Mouse (Mus musculus): ENCODE data around the gene Ccdc90b. TPM values are rescaled to one million over a fixed set of nuclear protein-coding genes. Genes with fewer than 3 reads are reported as not detected.

Ccdc90b gene
- total and polyA plus RNA-seq, 3 experiments = not detected

GRCm38 (mm10) chr7:92590842-92591241, 29.9 kb downstream of the Ccdc90b start:
- Histone ChIP-seq H3K4me1 (ENCODE audit: control insufficient read depth in 1 of 2, insufficient read depth in 2 of 2, low read length in 2 of 2) (no peaks in the 10 kb centered on the region), H3K36me3 (ENCODE audit: control insufficient read depth in 1 of 2, insufficient read depth in 2 of 2, low read length in 2 of 2) (no peaks in the 10 kb centered on the region), H3K27ac (ENCODE audit: control insufficient read depth, low read depth, low read length) (no peak overlapping the region), H3K9me3 (replicated peaks; ENCODE audit: insufficient read depth, low read length) (no peaks in the 10 kb centered on the region), H3K4me3 (ENCODE audit: control insufficient read depth in 1 of 2, insufficient read depth in 1 of 2, low read depth in 2 of 2, low read length in 2 of 2) (no peak overlapping the region), H3K79me2 (ENCODE audit: control insufficient read depth, insufficient read depth, low read length, poor library complexity) (no peaks in the 10 kb centered on the region), H3K9ac (ENCODE audit: control insufficient read depth, low read depth, low read length, poor library complexity, severe bottlenecking) (no peak overlapping the region), H3K27me3 (ENCODE audit: control insufficient read depth in 1 of 2, insufficient read depth in 2 of 2, low read length in 2 of 2) (no peaks in the 10 kb centered on the region)
- no peak for DNase-seq (ENCODE audit: low read depth, low spot score)
- TF ChIP-seq JUND (IDR thresholded peaks at IDR 0.05; ENCODE audit: low read depth, low read length) (no peak), MYC (IDR thresholded peaks at IDR 0.05; ENCODE audit: low read depth, low read length) (no peak), POLR2AphosphoS5 (IDR thresholded peaks at IDR 0.05; ENCODE audit: borderline replicate concordance, low read depth, low read length) (no peak), BHLHE40 (IDR thresholded peaks at IDR 0.05; ENCODE audit: borderline replicate concordance, low read depth, low read length) (no peak), GATA1 (IDR thresholded peaks at IDR 0.05; ENCODE audit: low read depth, low read length) (no peak), TCF12 (IDR thresholded peaks at IDR 0.05; ENCODE audit: low read depth, low read length) (no peak), E2F4 (IDR thresholded peaks at IDR 0.05; ENCODE audit: borderline replicate concordance, low read depth, low read length) (no peak)

DNA sequence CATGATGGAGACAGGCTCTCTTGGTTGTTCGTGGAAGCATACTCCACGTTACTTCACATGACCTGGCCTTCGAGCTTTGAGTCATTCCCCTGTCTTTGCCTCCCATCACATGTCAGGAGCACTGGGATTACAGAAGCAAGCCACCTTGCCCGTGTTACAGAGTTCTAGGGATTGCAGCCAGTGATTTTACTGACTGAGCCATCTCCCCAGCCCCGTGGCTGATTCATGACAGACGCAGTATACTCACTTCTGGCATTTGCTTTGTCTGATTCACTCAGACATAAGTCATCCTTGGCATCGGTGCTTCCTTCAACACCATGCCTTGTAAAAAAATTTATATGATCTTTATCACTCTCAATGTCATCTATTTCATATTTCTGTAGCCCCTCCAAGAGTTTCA, 44.0 kb downstream of the Ccdc90b start:
- H3K9ac ChIP-seq (ENCODE audit: control insufficient read depth, low read depth, low read length, poor library complexity, severe bottlenecking) = no peak overlapping the region
- H3K27me3 ChIP-seq (ENCODE audit: control insufficient read depth in 1 of 2, insufficient read depth in 2 of 2, low read length in 2 of 2) = no peaks in the 10 kb centered on the region
- no peaks in the 10 kb centered on the region for H3K9me3 ChIP-seq (replicated peaks; ENCODE audit: insufficient read depth, low read length)
- no peaks in the 10 kb centered on the region for H3K79me2 ChIP-seq (ENCODE audit: control insufficient read depth, insufficient read depth, low read length, poor library complexity)
- TF ChIP-seq HCFC1 (IDR thresholded peaks at IDR 0.05; ENCODE audit: low read depth, low read length) (no peak), GATA1 (IDR thresholded peaks at IDR 0.05; ENCODE audit: low read depth, low read length) (no peak), TBP (IDR thresholded peaks at IDR 0.05; ENCODE audit: low read depth, low read length) (no peak), USF1 (IDR thresholded peaks at IDR 0.05; ENCODE audit: low read depth, low read length) (no peak), JUND (IDR thresholded peaks at IDR 0.05; ENCODE audit: low read depth, low read length) (no peak), SIN3A (IDR thresholded peaks at IDR 0.05; ENCODE audit: low read length) (no peak)
- H3K4me3 ChIP-seq (ENCODE audit: control insufficient read depth in 1 of 2, insufficient read depth in 1 of 2, low read depth in 2 of 2, low read length in 2 of 2) = no peak overlapping the region
- H3K27ac ChIP-seq (ENCODE audit: control insufficient read depth, low read depth, low read length) = no peak overlapping the region
- H3K36me3 ChIP-seq (ENCODE audit: control insufficient read depth in 1 of 2, insufficient read depth in 2 of 2, low read length in 2 of 2) = no peaks in the 10 kb centered on the region
- no peak for DNase-seq (ENCODE audit: low read depth, low spot score)
- H3K4me1 ChIP-seq (ENCODE audit: control insufficient read depth in 1 of 2, insufficient read depth in 2 of 2, low read length in 2 of 2) = no peaks in the 10 kb centered on the region

GRCm38 (mm10) chr7:92610830-92611229, 49.9 kb downstream of the Ccdc90b start:
- no peaks in the 10 kb centered on the region for H3K36me3 ChIP-seq (ENCODE audit: control insufficient read depth in 1 of 2, insufficient read depth in 2 of 2, low read length in 2 of 2)
- no peak overlapping the region for H3K4me3 ChIP-seq (ENCODE audit: control insufficient read depth in 1 of 2, insufficient read depth in 1 of 2, low read depth in 2 of 2, low read length in 2 of 2)
- H3K4me1 ChIP-seq (ENCODE audit: control insufficient read depth in 1 of 2, insufficient read depth in 2 of 2, low read length in 2 of 2) = no peaks in the 10 kb centered on the region
- H3K9me3 ChIP-seq (replicated peaks; ENCODE audit: insufficient read depth, low read length) = no peaks in the 10 kb centered on the region
- no peak overlapping the region for H3K27ac ChIP-seq (ENCODE audit: control insufficient read depth, low read depth, low read length)
- H3K79me2 ChIP-seq (ENCODE audit: control insufficient read depth, insufficient read depth, low read length, poor library complexity) = no peaks in the 10 kb centered on the region
- TF ChIP-seq NRF1 (IDR thresholded peaks at IDR 0.05; ENCODE audit: insufficient read depth, low read depth, low read length, poor library complexity, severe bottlenecking) (no peak), ZMIZ1 (IDR thresholded peaks at IDR 0.05; ENCODE audit: low read depth, low read length) (no peak), MEF2A (IDR thresholded peaks at IDR 0.05; ENCODE audit: extremely low read depth, insufficient replicate concordance, low read depth, low read length, poor library complexity, severe bottlenecking) (no peak), MAZ (IDR thresholded peaks at IDR 0.05; ENCODE audit: low read depth, low read length) (no peak), USF1 (IDR thresholded peaks at IDR 0.05; ENCODE audit: low read depth, low read length) (no peak), GATA1 (IDR thresholded peaks at IDR 0.05; ENCODE audit: low read depth, low read length) (no peak), SIN3A (IDR thresholded peaks at IDR 0.05; ENCODE audit: low read length) (no peak), JUND (IDR thresholded peaks at IDR 0.05; ENCODE audit: low read depth, low read length) (no peak), NELFE (IDR thresholded peaks at IDR 0.05; ENCODE audit: low read depth, low read length) (no peak), MYC (IDR thresholded peaks at IDR 0.05; ENCODE audit: low read depth, low read length) (no peak), E2F4 (IDR thresholded peaks at IDR 0.05; ENCODE audit: borderline replicate concordance, low read depth, low read length) (no peak)
- no peaks in the 10 kb centered on the region for H3K27me3 ChIP-seq (ENCODE audit: control insufficient read depth in 1 of 2, insufficient read depth in 2 of 2, low read length in 2 of 2)
- no peak overlapping the region for H3K9ac ChIP-seq (ENCODE audit: control insufficient read depth, low read depth, low read length, poor library complexity, severe bottlenecking)
- DNase-seq (ENCODE audit: low read depth, low spot score) = no peak

Data from MEL (cell line).